In the genomic region with DNA sequence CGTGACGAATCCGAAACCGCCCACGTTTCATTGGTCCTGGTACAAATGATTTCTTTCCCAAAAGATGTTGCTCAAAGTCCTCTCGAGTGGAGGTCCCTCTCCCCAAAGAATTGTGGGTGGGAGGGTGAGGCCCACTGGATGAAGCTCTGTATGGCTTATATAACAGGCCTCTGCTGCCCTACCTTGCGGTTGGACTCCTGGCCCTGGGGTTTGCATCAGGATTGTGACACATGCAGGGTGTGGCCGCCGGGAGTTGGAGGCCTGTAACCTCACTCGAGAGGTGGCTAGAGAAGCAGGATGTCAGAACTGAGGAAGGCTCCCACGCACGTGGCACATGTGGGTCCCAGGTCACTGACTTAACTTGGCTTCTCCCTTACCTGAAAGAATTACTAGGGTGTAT, we compare ENCODE assay signal across 7 mouse cellular contexts. TPM values are rescaled to one million over a fixed set of nuclear protein-coding genes. Genes with fewer than 3 reads are reported as not detected.
DNase-seq lines count a peak whose midpoint lies in the region; ATAC-seq and TF ChIP-seq lines count a peak whose summit lies in the region.

No protein-coding gene starts in this region.

- 0 out of 2 replicates have a peak, but pooled peaks cover 13% of the 10 kb centered on the region for H3K4me1 ChIP-seq in heart, embryonic 12.5 days (replicated peaks)
- no peaks in the 10 kb centered on the region; the same call in none of the 2 replicates for H3K4me1 ChIP-seq in kidney, postnatal 0 days (replicated peaks; ENCODE audit: insufficient read depth, low read length)

- H3K27me3 ChIP-seq in heart, embryonic 12.5 days (replicated peaks) = no peaks in the 10 kb centered on the region
- H3K27me3 ChIP-seq in kidney, postnatal 0 days (ENCODE audit: insufficient read depth, low read length) = no peaks in the 10 kb centered on the region

- WGBS in heart, embryonic 12.5 days = 29% methylated on average over 12 of the region's 12 CpGs
- 26% methylated on average over 12 of the region's 12 CpGs for WGBS in kidney, postnatal 0 days

- TF ChIP-seq CTCF in kidney, postnatal 0 days (IDR thresholded peaks at IDR 0.05; ENCODE audit: low read depth) = no peak

- peak overlapping the region; percentile 73 for H3K4me2 ChIP-seq in heart, embryonic 12.5 days
- H3K4me2 ChIP-seq in kidney, postnatal 0 days (ENCODE audit: low read length) = peak overlapping the region; percentile 62

- peak; percentile 35 for ATAC-seq in common myeloid progenitor, adult 5-6 weeks (replicated peaks; ENCODE audit: low read depth, poor library complexity, severe bottlenecking)
- no peak for ATAC-seq in heart, embryonic 12.5 days (ENCODE audit: insufficient number of reproducible peaks, low FRiP score)
- ATAC-seq in kidney, postnatal 0 days (replicated peaks; ENCODE audit: low FRiP score, low read depth) = no peak

- peak overlapping the region; percentile 89 for H3K9ac ChIP-seq in heart, embryonic 12.5 days
- H3K9ac ChIP-seq in kidney, postnatal 0 days (ENCODE audit: low read depth, low read length) = peak overlapping the region; percentile 53

- no peaks in the 10 kb centered on the region for H3K9me3 ChIP-seq in heart, embryonic 12.5 days (replicated peaks)
- no peaks in the 10 kb centered on the region for H3K9me3 ChIP-seq in kidney, postnatal 0 days (replicated peaks; ENCODE audit: low read length)

- peak overlapping the region; percentile 69 for H3K4me3 ChIP-seq in heart, embryonic 12.5 days
- H3K4me3 ChIP-seq in kidney, postnatal 0 days (replicated peaks; ENCODE audit: low read depth, low read length) = peak overlapping the region; percentile 38

- H3K27ac ChIP-seq in heart, embryonic 12.5 days (ENCODE audit: poor library complexity, severe bottlenecking) = peak overlapping the region; percentile 89
- H3K27ac ChIP-seq in kidney, postnatal 0 days = peak overlapping the region; percentile 70

- DNase-seq in CD4-positive, CD25-positive, alpha-beta regulatory T cell, adult 2 months (ENCODE audit: low read depth, low spot score) = peak; percentile 44
- peak; percentile 38 for DNase-seq in NIH3T3 (ENCODE audit: low read depth)
- peak; percentile 29 for DNase-seq in kidney, postnatal 0 days (ENCODE audit: low spot score)
- peak; percentile 52 for DNase-seq in lung, postnatal 36 days
- DNase-seq in spleen, postnatal 10 days (ENCODE audit: low spot score in 2 of 2) = peak; percentile 8 to 24

- H3K36me3 ChIP-seq in heart, embryonic 12.5 days = peaks cover 4% of the 10 kb centered on the region
- H3K36me3 ChIP-seq in kidney, postnatal 0 days (ENCODE audit: insufficient read depth, low read length) = no peaks in the 10 kb centered on the region

RNA-seq across cellular contexts. Expression of a gene that starts 0.8 kb away (rescaled TPM):
- total RNA-seq in common myeloid progenitor, adult 5-6 weeks (2017) = 203 and 235 TPM in 2 replicates
- 680 and 691 TPM in 2 replicates for polyA plus RNA-seq in heart, embryonic 12.5 days (2016; fragmentation: Nextera tagmentation; extraction: Ambion mirVana)
- polyA plus RNA-seq in kidney, postnatal 0 days (2015; fragmentation: Nextera tagmentation; extraction: Ambion mirVana) = 280 and 296 TPM in 2 replicates

RNA-seq across cellular contexts. Expression of a gene that starts 33.2 kb away (rescaled TPM):
- total RNA-seq in common myeloid progenitor, adult 5-6 weeks (2017) = 8.5 and 9.4 TPM in 2 replicates
- polyA plus RNA-seq in heart, embryonic 12.5 days (2016; fragmentation: Nextera tagmentation; extraction: Ambion mirVana) = 21.2 and 21.6 TPM in 2 replicates
- 11.6 and 12.1 TPM in 2 replicates for polyA plus RNA-seq in kidney, postnatal 0 days (2015; fragmentation: Nextera tagmentation; extraction: Ambion mirVana)

RNA-seq across cellular contexts. Expression of a gene that starts 44.7 kb away (rescaled TPM):
- total RNA-seq in common myeloid progenitor, adult 5-6 weeks (2017) = 0.05 and 0.97 TPM in 2 replicates
- 0.33 and 0.49 TPM in 2 replicates for polyA plus RNA-seq in heart, embryonic 12.5 days (2016; fragmentation: Nextera tagmentation; extraction: Ambion mirVana)
- polyA plus RNA-seq in kidney, postnatal 0 days (2015; fragmentation: Nextera tagmentation; extraction: Ambion mirVana) = 0.59 and 0.62 TPM in 2 replicates
